In the genomic region with DNA sequence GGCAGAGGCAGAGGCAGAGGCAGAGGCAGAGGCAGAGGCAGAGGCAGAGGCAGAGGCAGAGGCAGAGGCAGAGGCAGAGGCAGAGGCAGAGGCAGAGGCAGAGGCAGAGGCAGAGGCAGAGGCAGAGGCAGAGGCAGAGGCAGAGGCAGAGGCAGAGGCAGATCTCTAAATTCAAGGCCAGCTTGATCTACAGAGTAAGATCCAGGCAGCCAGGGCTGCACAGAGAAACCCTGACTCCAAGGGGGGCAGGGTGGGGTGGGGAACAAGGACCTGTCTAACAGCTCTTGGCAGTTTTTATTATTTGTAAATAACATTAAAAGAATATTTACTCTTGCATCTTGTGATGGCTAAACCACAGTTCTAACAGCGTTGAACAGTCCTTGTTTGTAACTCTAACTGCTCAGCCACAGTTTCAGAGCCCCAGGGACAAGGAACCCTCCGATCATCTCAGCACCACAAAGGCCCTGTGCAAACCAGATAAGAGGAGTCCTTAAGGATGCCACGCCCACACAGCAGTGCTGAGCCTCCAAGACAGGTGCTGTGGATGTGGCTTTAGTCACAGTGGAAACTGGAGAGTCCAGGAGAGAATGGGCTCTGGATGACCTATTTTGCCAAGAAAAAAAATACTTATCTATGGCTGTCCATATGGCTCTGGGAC, we compare ENCODE assay signal across 18 mouse cellular contexts. TPM values are rescaled to one million over a fixed set of nuclear protein-coding genes. Genes with fewer than 3 reads are reported as not detected.
DNase-seq lines count a peak whose midpoint lies in the region; ATAC-seq lines count a peak whose summit lies in the region.
"Had no signal": no experiment of that assay in that cellular context is flagged by ENCODE, and none has a peak within 500 bp of the region (broad histone marks: within the 10 kb centered on the region; RNA-seq: fewer than 3 reads in every experiment).

No protein-coding gene starts in this region.

- H3K27ac ChIP-seq in heart, embryonic 11.5 days (ENCODE audit: low read depth, low read length): no peak overlapping the region
- H3K27ac ChIP-seq in intestine, embryonic 16.5 days (ENCODE audit: low read length): no peak overlapping the region
- no peak overlapping the region for H3K27ac ChIP-seq in hindbrain, embryonic 11.5 days (ENCODE audit: low read depth, low read length)
- H3K27ac ChIP-seq: embryonic facial prominence, embryonic 10.5 days; forebrain, embryonic 13.5 days; hindbrain, embryonic 14.5 days; limb, embryonic 12.5 days had no signal

- H3K4me2 ChIP-seq in heart, embryonic 11.5 days: no peak overlapping the region
- no peak overlapping the region for H3K4me2 ChIP-seq in intestine, embryonic 16.5 days (ENCODE audit: low read depth, low read length)
- no peak overlapping the region for H3K4me2 ChIP-seq in hindbrain, embryonic 11.5 days (replicated peaks; ENCODE audit: low read depth, low read length)
- H3K4me2 ChIP-seq: forebrain, embryonic 13.5 days; hindbrain, embryonic 14.5 days; limb, embryonic 12.5 days had no signal

- no peak for DNase-seq in heart, postnatal 10 days
- peak; percentile 40 for DNase-seq in ZHBTc4 (ENCODE audit: low read depth, low spot score)
- no peak for DNase-seq in kidney, postnatal 10 days
- DNase-seq in hindbrain, embryonic 11.5 days (ENCODE audit: low spot score): no peak
- DNase-seq: adrenal gland, adult 8-10 months; cerebellum, adult 11-12 months; gastrocnemius, postnatal 25 days; lung, postnatal 36 days; thymus, adult 2 months had no signal

- H3K4me1 ChIP-seq in heart, embryonic 11.5 days (ENCODE audit: control insufficient read depth, insufficient read depth, low read length): no peaks in the 10 kb centered on the region
- H3K4me1 ChIP-seq in intestine, embryonic 16.5 days (ENCODE audit: control insufficient read depth, insufficient read depth, low read length): peaks cover 17% of the 10 kb centered on the region
- no peaks in the 10 kb centered on the region for H3K4me1 ChIP-seq in hindbrain, embryonic 11.5 days (replicated peaks; ENCODE audit: control insufficient read depth, insufficient read depth, low read length)
- H3K4me1 ChIP-seq: embryonic facial prominence, embryonic 10.5 days; forebrain, embryonic 13.5 days; limb, embryonic 12.5 days had no signal

- WGBS in heart, embryonic 11.5 days (ENCODE audit: insufficient replicate concordance): 66% methylated on average over 3 of the region's 3 CpGs
- WGBS in intestine, embryonic 16.5 days: 56% methylated on average over 3 of the region's 3 CpGs
- WGBS in hindbrain, embryonic 11.5 days: 72% methylated on average over 3 of the region's 3 CpGs

- no peaks in the 10 kb centered on the region for H3K9me3 ChIP-seq in heart, embryonic 11.5 days (replicated peaks; ENCODE audit: control insufficient read depth, low read length)
- H3K9me3 ChIP-seq in intestine, embryonic 16.5 days (ENCODE audit: control insufficient read depth, low read length): no peaks in the 10 kb centered on the region
- no peaks in the 10 kb centered on the region for H3K9me3 ChIP-seq in hindbrain, embryonic 11.5 days (ENCODE audit: control insufficient read depth, low read length)
- H3K9me3 ChIP-seq: forebrain, embryonic 13.5 days; limb, embryonic 12.5 days had no signal

- ATAC-seq in heart, embryonic 11.5 days (replicated peaks; ENCODE audit: insufficient number of reproducible peaks, low FRiP score, low TSS enrichment): peak; percentile 61; the same call in 1 of the 2 replicates
- ATAC-seq in intestine, embryonic 16.5 days: peak; percentile 52
- ATAC-seq in megakaryocyte-erythroid progenitor cell, adult 5-6 weeks (replicated peaks; ENCODE audit: low FRiP score, low TSS enrichment, poor library complexity, severe bottlenecking): peak; percentile 97
- no peak for ATAC-seq in monocyte, adult 5-6 weeks (replicated peaks; ENCODE audit: insufficient number of reproducible peaks, low FRiP score, low TSS enrichment, poor library complexity, severe bottlenecking)
- ATAC-seq in hindbrain, embryonic 11.5 days (ENCODE audit: low FRiP score): no peak
- ATAC-seq: forebrain, embryonic 13.5 days; Patski had no signal

- H3K9ac ChIP-seq in heart, embryonic 11.5 days (ENCODE audit: low read depth, low read length): no peak overlapping the region
- H3K9ac ChIP-seq in intestine, embryonic 16.5 days (ENCODE audit: low read depth, low read length): no peak overlapping the region
- no peak overlapping the region for H3K9ac ChIP-seq in hindbrain, embryonic 11.5 days (ENCODE audit: low read depth, low read length)
- H3K9ac ChIP-seq: forebrain, embryonic 13.5 days; hindbrain, embryonic 14.5 days; limb, embryonic 12.5 days had no signal

- H3K4me3 ChIP-seq in heart, embryonic 11.5 days (ENCODE audit: low read depth, low read length): no peak overlapping the region
- H3K4me3 ChIP-seq in intestine, embryonic 16.5 days (ENCODE audit: low read length): no peak overlapping the region
- no peak overlapping the region for H3K4me3 ChIP-seq in hindbrain, embryonic 11.5 days (ENCODE audit: low read depth, low read length)
- H3K4me3 ChIP-seq: embryonic facial prominence, embryonic 10.5 days; forebrain, embryonic 13.5 days; limb, embryonic 12.5 days had no signal

- intact Hi-C loops in heart, postnatal 10 days (cut with DNase I): no loop called here

- no peaks in the 10 kb centered on the region for H3K36me3 ChIP-seq in heart, embryonic 11.5 days (ENCODE audit: control insufficient read depth, insufficient read depth, low read length)
- no peaks in the 10 kb centered on the region for H3K36me3 ChIP-seq in intestine, embryonic 16.5 days (ENCODE audit: control insufficient read depth, insufficient read depth, low read length)
- no peaks in the 10 kb centered on the region for H3K36me3 ChIP-seq in hindbrain, embryonic 11.5 days (ENCODE audit: control insufficient read depth, insufficient read depth, low read length)
- H3K36me3 ChIP-seq: embryonic facial prominence, embryonic 10.5 days; limb, embryonic 12.5 days had no signal

- no peaks in the 10 kb centered on the region for H3K27me3 ChIP-seq in heart, embryonic 11.5 days (ENCODE audit: control insufficient read depth, insufficient read depth, low read length)
- H3K27me3 ChIP-seq in intestine, embryonic 16.5 days (replicated peaks; ENCODE audit: control insufficient read depth, insufficient read depth, low read length): no peaks in the 10 kb centered on the region
- no peaks in the 10 kb centered on the region for H3K27me3 ChIP-seq in hindbrain, embryonic 11.5 days (ENCODE audit: control insufficient read depth, insufficient read depth, low read length)
- H3K27me3 ChIP-seq: forebrain, embryonic 13.5 days; limb, embryonic 12.5 days had no signal

RNA-seq across cellular contexts. Expression of a gene that starts 2.2 kb away (rescaled TPM):
- polyA plus RNA-seq in heart, embryonic 11.5 days (2014; fragmentation: Nextera tagmentation; extraction: Ambion mirVana): 6.1 and 7.1 TPM in 2 replicates
- total RNA-seq in heart, postnatal 10 days (2021): 1 to 10 TPM in 1 of 2 experiments, under 1 TPM in 1; 0.72 to 1.3 TPM
- polyA plus RNA-seq in intestine, embryonic 16.5 days (2015; fragmentation: Nextera tagmentation; extraction: Ambion mirVana): 1.5 and 2.0 TPM in 2 replicates
- 1.8 and 4.5 TPM in 2 replicates for total RNA-seq in megakaryocyte-erythroid progenitor cell, adult 5-6 weeks (2014; fragmentation: Nextera tagmentation)
- 3.1 and 7.3 TPM in 2 replicates for total RNA-seq in megakaryocyte-erythroid progenitor cell, adult 5-6 weeks (2017)
- total RNA-seq in monocyte, adult 5-6 weeks (2017): 1.9 to 42.8 TPM (median 3.1 TPM) in 3 replicates
- polyA plus RNA-seq in hindbrain, embryonic 11.5 days (2014; fragmentation: Nextera tagmentation; extraction: Ambion mirVana): 1.4 and 2.2 TPM in 2 replicates
- total RNA-seq: gastrocnemius, postnatal 25 days had no signal
- polyA plus RNA-seq: Patski had no signal

RNA-seq across cellular contexts. Expression of a gene that starts 36.2 kb away (rescaled TPM):
- 6.4 and 6.9 TPM in 2 replicates for polyA plus RNA-seq in heart, embryonic 11.5 days (2014; fragmentation: Nextera tagmentation; extraction: Ambion mirVana)
- total RNA-seq in heart, postnatal 10 days (2021): 10 to 100 TPM; 16.9 to 26.4 TPM
- 11.3 and 12.2 TPM in 2 replicates for polyA plus RNA-seq in intestine, embryonic 16.5 days (2015; fragmentation: Nextera tagmentation; extraction: Ambion mirVana)
- total RNA-seq in megakaryocyte-erythroid progenitor cell, adult 5-6 weeks (2014; fragmentation: Nextera tagmentation): 49.7 and 51.5 TPM in 2 replicates
- total RNA-seq in megakaryocyte-erythroid progenitor cell, adult 5-6 weeks (2017): 4.5 and 9.9 TPM in 2 replicates
- 33.6 to 48.6 TPM (median 34.7 TPM) in 3 replicates for total RNA-seq in monocyte, adult 5-6 weeks (2017)
- 5.0 and 6.8 TPM in 2 replicates for polyA plus RNA-seq in hindbrain, embryonic 11.5 days (2014; fragmentation: Nextera tagmentation; extraction: Ambion mirVana)

RNA-seq across cellular contexts. Expression of a gene that starts 45.0 kb away (rescaled TPM):
- polyA plus RNA-seq in heart, embryonic 11.5 days (2014; fragmentation: Nextera tagmentation; extraction: Ambion mirVana): 0.25 TPM in 1 of 2 replicates, not detected in the other
- 1 to 10 TPM; 2.8 to 3.0 TPM for total RNA-seq in heart, postnatal 10 days (2021)
- polyA plus RNA-seq in intestine, embryonic 16.5 days (2015; fragmentation: Nextera tagmentation; extraction: Ambion mirVana): 0.69 and 0.73 TPM in 2 replicates
- 0.48 and 0.77 TPM in 2 replicates for total RNA-seq in megakaryocyte-erythroid progenitor cell, adult 5-6 weeks (2014; fragmentation: Nextera tagmentation)
- total RNA-seq in megakaryocyte-erythroid progenitor cell, adult 5-6 weeks (2017): 0.72 and 1.2 TPM in 2 replicates
- total RNA-seq in monocyte, adult 5-6 weeks (2017): not detected in 3 replicates
- polyA plus RNA-seq in hindbrain, embryonic 11.5 days (2014; fragmentation: Nextera tagmentation; extraction: Ambion mirVana): 5.6 and 7.7 TPM in 2 replicates

RNA-seq across cellular contexts. Expression of a gene that starts 59.9 kb away (rescaled TPM):
- polyA plus RNA-seq in heart, embryonic 11.5 days (2014; fragmentation: Nextera tagmentation; extraction: Ambion mirVana): 2.3 TPM in 2 replicates
- 1 to 10 TPM; 1.6 to 2.9 TPM for total RNA-seq in heart, postnatal 10 days (2021)
- polyA plus RNA-seq in intestine, embryonic 16.5 days (2015; fragmentation: Nextera tagmentation; extraction: Ambion mirVana): 3.7 and 4.1 TPM in 2 replicates
- total RNA-seq in megakaryocyte-erythroid progenitor cell, adult 5-6 weeks (2014; fragmentation: Nextera tagmentation): 0.81 and 3.3 TPM in 2 replicates
- 18.3 and 19.5 TPM in 2 replicates for total RNA-seq in megakaryocyte-erythroid progenitor cell, adult 5-6 weeks (2017)
- total RNA-seq in monocyte, adult 5-6 weeks (2017): 27.5 to 45.6 TPM (median 37.9 TPM) in 3 replicates
- polyA plus RNA-seq in hindbrain, embryonic 11.5 days (2014; fragmentation: Nextera tagmentation; extraction: Ambion mirVana): 3.2 and 3.8 TPM in 2 replicates

Comparison
In these comparisons a context has a peak if more than half of its experiments do, and no peak if none do; other contexts are left out.
1. ATAC-seq: peak in heart, embryonic 11.5 days (single experiment), intestine, embryonic 16.5 days (single experiment) and megakaryocyte-erythroid progenitor cell, adult 5-6 weeks (single experiment); none in monocyte, adult 5-6 weeks (single experiment) and hindbrain, embryonic 11.5 days (single experiment).